Comparison of ENCODE assay signal across 7 mouse cellular contexts in genomic region chr6:145863065-145863971, GRCm38 (mm10). TPM values are rescaled to one million over a fixed set of nuclear protein-coding genes. Genes with fewer than 3 reads are reported as not detected.
DNase-seq lines count a peak whose midpoint lies in the region; ATAC-seq lines count a peak whose summit lies in the region.

No protein-coding gene starts in this region.

- peak overlapping the region; percentile 71 for H3K4me3 ChIP-seq in hindbrain, embryonic 14.5 days (replicated peaks; ENCODE audit: low read length)

- H3K9me3 ChIP-seq in hindbrain, embryonic 14.5 days (ENCODE audit: control insufficient read depth, low read length) = no peaks in the 10 kb centered on the region

- no peaks in the 10 kb centered on the region for H3K36me3 ChIP-seq in hindbrain, embryonic 14.5 days (replicated peaks; ENCODE audit: control insufficient read depth, insufficient read depth)

- DNase-seq in adrenal gland, adult (ENCODE audit: inconsistent age in 2 of 2, low spot score in 1 of 2) = peak; percentile 82 to 94
- peak; percentile 86 to 88 for DNase-seq in cerebellum, postnatal 10 days
- DNase-seq in frontal cortex, postnatal 25 days (ENCODE audit: low spot score in 2 of 2) = peak; percentile 57 to 73
- DNase-seq in hindbrain, embryonic 14.5 days (ENCODE audit: low spot score) = peak; percentile 67
- peak; percentile 81 to 82 for DNase-seq in layer of hippocampus, postnatal 36 days
- DNase-seq in lung, postnatal 14 days = peak; percentile 60
- peak; percentile 76 for DNase-seq in retina, postnatal 7 days (ENCODE audit: low read depth, low spot score)

- peak overlapping the region; percentile 99 for H3K4me2 ChIP-seq in hindbrain, embryonic 14.5 days (replicated peaks)

- peaks cover 17% of the 10 kb centered on the region; the same call in 1 of the 2 replicates for H3K4me1 ChIP-seq in hindbrain, embryonic 14.5 days (replicated peaks; ENCODE audit: control insufficient read depth, insufficient read depth, low read length)

- peak; percentile 58 for ATAC-seq in hindbrain, embryonic 14.5 days (ENCODE audit: low FRiP score)

- H3K27me3 ChIP-seq in hindbrain, embryonic 14.5 days (ENCODE audit: control insufficient read depth, insufficient read depth, low read length) = peaks cover 26% of the 10 kb centered on the region

- under 1% methylated on average over 103 of the region's 105 CpGs for WGBS in hindbrain, embryonic 14.5 days

- peak overlapping the region; percentile 77 for H3K9ac ChIP-seq in hindbrain, embryonic 14.5 days

- H3K27ac ChIP-seq in hindbrain, embryonic 14.5 days = peak overlapping the region; percentile 66

RNA-seq across cellular contexts. Expression of gene Bhlhe41, which starts 2.0 kb away (rescaled TPM):
- 5.2 and 5.5 TPM in 2 replicates for polyA plus RNA-seq in hindbrain, embryonic 14.5 days (2014; fragmentation: Nextera tagmentation; extraction: Ambion mirVana)
- 10 to 100 TPM; 33.4 to 39.0 TPM for total RNA-seq in layer of hippocampus, postnatal 36 days (2021)

Comparison
In these comparisons a context has a peak if more than half of its experiments do, and no peak if none do; other contexts are left out.
1. Peak in every context shown above with its lines: DNase-seq, ATAC-seq, H3K4me3 ChIP-seq and H3K27ac ChIP-seq.